Mouse (Mus musculus): ENCODE data around the gene Ypel4.
A peak's percentile ranks its signal among the peaks of the same experiment; 100 is the strongest.

Ypel4 gene

DNA sequence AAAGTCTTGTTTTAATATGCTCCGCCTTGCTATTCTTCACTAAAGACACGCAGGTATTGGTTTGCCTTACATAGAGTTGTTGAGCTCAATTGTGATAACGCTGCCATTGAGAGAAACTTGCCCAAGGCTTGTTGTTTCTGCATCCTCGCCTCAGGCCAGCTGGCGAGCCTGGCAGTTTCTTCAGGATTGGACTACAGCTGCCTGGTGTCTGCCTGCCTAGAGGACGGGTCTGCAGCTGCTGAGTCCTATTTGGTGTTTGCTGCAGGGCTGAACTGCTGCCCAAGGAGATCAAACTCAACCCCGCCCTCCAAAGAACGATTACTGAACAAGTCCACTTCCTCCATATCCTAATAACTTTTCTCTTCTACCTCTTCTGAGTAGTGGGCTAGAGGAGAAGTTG is 26.9 kb downstream of the Ypel4 start:
- no peak for DNase-seq (ENCODE audit: low read depth, low spot score)

DNA sequence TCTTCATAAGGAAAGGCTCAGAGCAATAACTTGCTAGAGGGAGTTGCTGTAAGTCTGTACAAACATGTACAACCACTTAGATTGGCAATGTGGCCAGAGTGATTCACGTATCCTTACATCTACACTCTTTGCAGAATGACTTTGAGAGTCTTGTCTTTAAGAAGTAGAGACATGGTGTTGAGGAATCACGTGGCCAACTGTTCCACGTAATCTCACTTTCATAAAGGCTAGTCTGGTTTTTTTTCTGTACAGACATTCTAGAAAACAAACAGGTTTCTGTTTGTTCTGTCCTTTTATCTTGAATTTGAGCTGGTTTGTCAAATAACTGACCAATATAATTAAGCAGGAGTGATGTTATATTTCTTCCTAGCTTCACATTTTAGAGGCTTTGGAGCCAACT is 27.5 kb downstream of the Ypel4 start:
- no peak for DNase-seq (ENCODE audit: low read depth, low spot score)

GRCm38 (mm10) chr2:84761840-84762239 is 28.0 kb downstream of the Ypel4 start:
- no peak for DNase-seq (ENCODE audit: low read depth, low spot score)

DNA sequence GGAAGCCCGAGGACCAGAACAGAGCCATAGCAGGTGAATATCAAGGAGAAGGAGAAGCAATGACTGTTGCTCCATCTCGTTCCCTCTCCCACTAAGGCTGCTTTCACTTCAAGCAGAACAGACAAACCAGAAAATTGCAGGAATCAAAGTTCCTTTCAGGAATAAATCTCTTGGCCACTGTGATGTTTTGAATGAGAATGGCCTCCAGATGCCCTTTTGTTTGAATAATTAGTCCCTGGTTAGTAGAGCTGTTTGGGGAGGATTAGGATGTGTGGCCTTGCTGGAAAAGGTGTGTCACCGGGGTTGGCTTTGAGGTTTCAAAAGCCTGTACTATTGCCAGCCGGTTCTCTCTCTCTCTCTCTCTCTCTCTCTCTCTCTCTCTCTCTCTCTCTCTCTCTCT is 28.4 kb downstream of the Ypel4 start:
- DNase-seq (ENCODE audit: low read depth, low spot score), result peak; percentile 71

DNA sequence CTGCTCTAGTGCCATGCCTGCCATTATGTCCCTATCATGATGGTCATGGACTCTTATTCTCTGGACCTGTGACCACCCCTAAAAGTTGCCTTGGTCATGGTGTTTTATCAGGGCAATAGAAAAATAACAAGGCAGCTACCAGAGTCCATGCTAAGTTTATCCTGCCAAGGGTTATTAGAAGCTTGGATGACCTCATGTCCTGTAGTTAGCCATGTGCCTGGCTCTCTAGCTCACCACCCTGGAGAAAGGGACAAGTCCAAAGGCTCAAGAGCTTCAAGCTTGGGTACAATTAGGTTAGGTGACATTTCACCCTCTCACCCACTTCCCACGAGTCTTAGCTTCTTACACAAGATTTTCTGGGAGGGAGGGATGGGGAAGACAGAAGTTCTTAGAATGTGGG is 29.0 kb downstream of the Ypel4 start:
- no peak for DNase-seq (ENCODE audit: low read depth, low spot score)

DNA sequence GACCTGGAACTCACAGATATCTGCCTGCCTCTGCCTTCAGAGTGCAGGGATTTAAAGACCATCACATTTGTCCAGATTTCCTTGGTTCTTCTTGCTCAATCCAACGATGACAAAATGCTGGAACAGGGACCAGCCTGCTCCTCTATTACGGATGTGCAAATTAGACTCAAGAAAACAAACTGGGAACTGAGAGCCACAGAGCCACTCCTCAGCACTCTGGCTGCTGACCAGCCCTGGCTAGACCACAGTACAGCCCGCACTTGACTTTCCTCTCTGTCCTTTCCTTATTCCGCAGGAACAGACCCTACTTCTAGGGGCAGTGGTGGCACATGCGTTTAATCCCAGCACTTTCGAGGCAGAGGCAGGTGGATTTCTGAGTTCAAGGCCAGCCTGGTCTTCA is 36.6 kb downstream of the Ypel4 start:
- DNase-seq (ENCODE audit: low read depth, low spot score), result no peak

GRCm38 (mm10) chr2:84772454-84772853 is 38.6 kb downstream of the Ypel4 start:
- DNase-seq (ENCODE audit: low read depth, low spot score), result no peak

- DNase-seq (ENCODE audit: low read depth, low spot score), result no peak
Measured at GRCm38 (mm10) chr2:84773195-84773594, 39.3 kb downstream of the Ypel4 start.

- peak; percentile 86 for DNase-seq (ENCODE audit: low read depth, low spot score)
Measured at GRCm38 (mm10) chr2:84774751-84775150, 40.9 kb downstream of the Ypel4 start.

- DNase-seq (ENCODE audit: low read depth, low spot score), result no peak
Measured at GRCm38 (mm10) chr2:84775241-84775640, 41.4 kb downstream of the Ypel4 start, which contains the start of gene Serping1. Gene Serping1, minus strand, starts transcription at chr2:84775444.

- DNase-seq (ENCODE audit: low read depth, low spot score), result no peak
Measured at GRCm38 (mm10) chr2:84775665-84776064, 41.8 kb downstream of the Ypel4 start.

DNA sequence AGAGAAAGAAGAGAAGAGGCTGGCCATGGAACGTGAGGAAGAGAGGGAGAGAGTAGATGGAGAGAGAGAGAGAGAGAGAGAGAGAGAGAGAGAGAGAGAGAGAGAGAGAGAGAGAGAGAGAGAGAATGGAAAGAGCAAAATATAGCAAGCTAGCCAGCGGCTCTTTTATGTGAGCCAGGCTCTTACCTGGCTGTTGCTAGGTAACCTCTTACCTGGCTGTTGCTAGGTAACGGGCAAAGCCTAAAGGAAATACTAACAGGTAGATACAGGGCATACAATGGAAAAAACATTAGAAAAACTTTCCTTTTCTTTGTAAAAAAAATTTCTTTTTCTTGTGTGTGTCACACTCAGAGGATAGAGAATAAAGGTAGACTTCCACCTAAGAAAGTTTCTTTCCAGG is 43.8 kb downstream of the Ypel4 start:
- no peak for DNase-seq (ENCODE audit: low read depth, low spot score)

GRCm38 (mm10) chr2:84779210-84779609 is 45.4 kb downstream of the Ypel4 start:
- peak; percentile 67 for DNase-seq (ENCODE audit: low read depth, low spot score)

GRCm38 (mm10) chr2:84783315-84783714 is 49.5 kb downstream of the Ypel4 start:
- no peak for DNase-seq (ENCODE audit: low read depth, low spot score)

DNA sequence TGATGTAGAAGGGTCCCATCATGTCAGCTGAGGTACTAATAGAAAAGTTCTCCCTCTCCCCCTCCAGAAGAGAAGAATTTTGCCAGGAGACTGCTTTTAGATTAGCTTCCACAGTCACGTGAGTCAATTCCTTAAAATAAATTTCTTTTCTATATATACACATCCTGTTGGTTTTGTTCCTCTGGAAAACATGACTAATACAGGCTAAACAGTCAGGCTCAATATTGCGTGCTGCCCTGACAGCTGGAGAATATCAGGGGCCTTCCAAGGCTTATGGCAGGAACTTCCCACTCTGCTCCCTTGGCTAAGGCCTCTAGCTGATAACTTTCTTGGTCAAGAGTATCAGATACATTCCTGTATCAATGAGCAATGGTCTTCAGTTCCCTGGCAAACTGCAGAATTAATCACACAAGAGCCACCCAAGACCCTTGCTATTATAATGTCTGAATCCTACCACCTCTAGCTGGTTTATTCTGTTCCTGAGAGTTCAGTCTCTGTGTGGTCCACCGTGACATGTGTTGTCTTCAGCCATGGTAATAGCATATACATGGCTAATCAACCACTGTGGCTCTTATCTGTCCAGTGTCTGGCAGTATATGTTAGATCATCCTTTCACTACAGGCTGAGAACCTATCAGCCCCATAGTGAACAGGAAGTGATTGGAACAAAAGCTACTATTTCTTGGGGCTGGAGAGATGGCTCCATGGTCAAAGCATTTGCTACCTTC is 50.1 kb downstream of the Ypel4 start:
- no peak for DNase-seq (ENCODE audit: low read depth, low spot score)

All from ES-CJ7 (cell line).